ENCODE assay signal across 8 mouse cellular contexts in the genomic region with DNA sequence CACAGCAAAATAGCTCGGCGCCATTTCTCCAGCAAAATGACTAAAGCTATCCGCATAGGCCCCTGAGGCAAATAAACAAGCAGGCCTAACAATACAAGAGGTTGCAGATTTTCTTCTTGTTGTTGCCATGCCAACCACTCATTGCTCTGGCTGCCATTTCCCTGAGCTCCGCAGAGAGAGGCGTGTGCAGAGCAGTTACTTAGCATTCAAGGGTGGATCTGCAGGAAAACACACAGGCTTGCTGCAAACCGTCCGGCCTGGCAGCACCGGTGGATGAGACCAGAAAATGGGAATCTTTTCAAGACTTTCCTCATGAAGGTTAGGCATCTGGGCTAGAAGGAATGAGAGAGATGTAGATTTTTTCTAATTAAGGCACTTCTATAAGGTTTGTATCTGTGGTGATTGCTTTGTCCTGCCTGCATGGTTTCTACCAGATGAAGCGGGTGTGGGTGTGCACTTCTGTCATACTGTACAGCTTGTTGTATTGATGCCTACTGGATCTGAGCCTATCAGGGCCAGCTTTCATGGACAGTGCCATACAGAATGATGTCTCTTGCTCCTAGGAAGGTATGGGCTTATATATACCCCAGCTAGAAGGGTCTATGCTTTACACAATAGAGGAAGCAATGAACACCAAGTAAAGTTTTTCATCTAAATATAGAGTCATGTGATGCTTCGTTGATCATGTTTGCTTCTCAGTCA.
DNase-seq lines count a peak whose midpoint lies in the region; ATAC-seq lines count a peak whose summit lies in the region.

No protein-coding gene starts in this region.

- H3K9me3 ChIP-seq in hindbrain, embryonic 14.5 days (ENCODE audit: control insufficient read depth, low read length): no peaks in the 10 kb centered on the region
- no peaks in the 10 kb centered on the region for H3K9me3 ChIP-seq in midbrain, embryonic 13.5 days

- peaks cover 14% of the 10 kb centered on the region for H3K36me3 ChIP-seq in hindbrain, embryonic 14.5 days (replicated peaks; ENCODE audit: control insufficient read depth, insufficient read depth)
- peaks cover 9% of the 10 kb centered on the region; the same call in 1 of the 2 replicates for H3K36me3 ChIP-seq in midbrain, embryonic 13.5 days

- peak overlapping the region; percentile 32 for H3K4me3 ChIP-seq in hindbrain, embryonic 14.5 days (replicated peaks; ENCODE audit: low read length)
- H3K4me3 ChIP-seq in midbrain, embryonic 13.5 days (replicated peaks): peak overlapping the region; percentile 40

- peak; percentile 55 for DNase-seq in A20 (ENCODE audit: low read depth, low spot score)
- peak; percentile 77 for DNase-seq in embryo, embryonic 10.5 days (ENCODE audit: low spot score)
- peak; percentile 84 for DNase-seq in hindbrain, embryonic 14.5 days (ENCODE audit: low spot score)
- no peak for DNase-seq in spleen, postnatal 14 days (ENCODE audit: low spot score in 2 of 2)
- no peak for DNase-seq in thymus, postnatal 0 days (ENCODE audit: low spot score)
- no peak for DNase-seq in urinary bladder, postnatal 4 days (ENCODE audit: low spot score in 2 of 2)
- DNase-seq in adrenal gland, postnatal 14 days: no peak

- peak overlapping the region; percentile 43 for H3K9ac ChIP-seq in hindbrain, embryonic 14.5 days
- H3K9ac ChIP-seq in midbrain, embryonic 13.5 days (replicated peaks): peak overlapping the region; percentile 58

- peak overlapping the region; percentile 97 for H3K27ac ChIP-seq in hindbrain, embryonic 14.5 days
- peak overlapping the region; percentile 93 for H3K27ac ChIP-seq in midbrain, embryonic 13.5 days

- WGBS in hindbrain, embryonic 14.5 days: 9% methylated on average over 10 of the region's 10 CpGs
- 9% methylated on average over 10 of the region's 10 CpGs for WGBS in midbrain, embryonic 13.5 days

- H3K27me3 ChIP-seq in hindbrain, embryonic 14.5 days (ENCODE audit: control insufficient read depth, insufficient read depth, low read length): no peaks in the 10 kb centered on the region
- H3K27me3 ChIP-seq in midbrain, embryonic 13.5 days: no peaks in the 10 kb centered on the region

- peaks cover 60% of the 10 kb centered on the region for H3K4me1 ChIP-seq in hindbrain, embryonic 14.5 days (replicated peaks; ENCODE audit: control insufficient read depth, insufficient read depth, low read length)
- H3K4me1 ChIP-seq in midbrain, embryonic 13.5 days (replicated peaks): peaks cover 60% of the 10 kb centered on the region

- ATAC-seq in hindbrain, embryonic 14.5 days (ENCODE audit: low FRiP score): peak; percentile 95
- peak; percentile 97 for ATAC-seq in midbrain, embryonic 13.5 days

- peak overlapping the region; percentile 55 for H3K4me2 ChIP-seq in hindbrain, embryonic 14.5 days (replicated peaks)
- peak overlapping the region; percentile 62 for H3K4me2 ChIP-seq in midbrain, embryonic 13.5 days (replicated peaks)

Comparison
In these comparisons a context has a peak if more than half of its experiments do, and no peak if none do; other contexts are left out.
1. DNase-seq: peak in A20 (single experiment), embryo, embryonic 10.5 days (single experiment) and hindbrain, embryonic 14.5 days (single experiment); none in spleen, postnatal 14 days (0 of 2), thymus, postnatal 0 days (single experiment), urinary bladder, postnatal 4 days (0 of 2) and adrenal gland, postnatal 14 days (single experiment).